Mouse (Mus musculus): ENCODE measurements at regions not wholly inside any gene's neighbourhood (a gene's known extent, or its start where the extent isn't known, plus 50 kb on each side); places are given as distances from the start of the nearest gene placed in this dataset.

GRCm38 (mm10) chr12:93981307-93981706 is 1710.7 kb upstream of the Flrt2 start:
- 37% methylated on average over 1 of the region's 1 CpGs for WGBS (ENCODE audit: insufficient replicate concordance)

DNA sequence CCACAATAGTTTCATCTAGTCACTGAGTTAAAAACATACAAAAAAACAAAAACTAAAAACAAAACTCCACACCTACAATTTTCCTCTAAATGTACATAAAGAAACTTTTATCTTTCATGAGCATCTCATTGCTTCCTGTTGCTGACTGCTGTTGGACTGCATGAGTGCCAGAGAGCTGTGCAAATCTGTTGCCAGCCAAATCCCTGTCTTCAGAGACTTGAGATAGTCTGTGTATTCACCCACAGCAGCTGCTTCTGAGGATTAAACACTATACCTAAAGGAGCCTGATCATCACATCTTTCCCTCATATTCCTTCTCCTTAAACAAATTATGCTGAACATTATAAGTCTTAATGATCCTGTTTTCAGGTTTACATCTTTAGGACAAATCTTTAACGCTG is 1700.5 kb upstream of the Flrt2 start:
- no peak overlapping the region for H3K9ac ChIP-seq (ENCODE audit: low read depth, low read length)
- ATAC-seq (ENCODE audit: low read depth), result no peak
- no peaks in the 10 kb centered on the region for H3K4me1 ChIP-seq (ENCODE audit: control insufficient read depth, low read depth, low read length)
- no peak overlapping the region for H3K27ac ChIP-seq (ENCODE audit: low read length)
- H3K27me3 ChIP-seq (ENCODE audit: control insufficient read depth, insufficient read depth, low read depth, low read length), result no peaks in the 10 kb centered on the region
- no peaks in the 10 kb centered on the region for H3K36me3 ChIP-seq (ENCODE audit: control insufficient read depth, insufficient read depth)
- WGBS (ENCODE audit: insufficient replicate concordance), result 59% methylated on average over 1 of the region's 1 CpGs
- no peak overlapping the region for H3K4me3 ChIP-seq (ENCODE audit: low read depth, low read length)
- H3K9me3 ChIP-seq (replicated peaks; ENCODE audit: control insufficient read depth, low read length), result no peaks in the 10 kb centered on the region
- no peak overlapping the region for H3K4me2 ChIP-seq (ENCODE audit: low read depth, low read length)

More at GRCm38 (mm10) chr12:93981307-93981706, 1710.7 kb upstream of the Flrt2 start:
- Histone ChIP-seq H3K27ac (ENCODE audit: low read length) (no peak overlapping the region), H3K9ac (ENCODE audit: low read depth, low read length) (no peak overlapping the region), H3K27me3 (ENCODE audit: control insufficient read depth, insufficient read depth, low read depth, low read length) (no peaks in the 10 kb centered on the region), H3K36me3 (ENCODE audit: control insufficient read depth, insufficient read depth) (no peaks in the 10 kb centered on the region), H3K4me1 (ENCODE audit: control insufficient read depth, low read depth, low read length) (no peaks in the 10 kb centered on the region), H3K9me3 (replicated peaks; ENCODE audit: control insufficient read depth, low read length) (no peaks in the 10 kb centered on the region), H3K4me2 (ENCODE audit: low read depth, low read length) (no peak overlapping the region), H3K4me3 (ENCODE audit: low read depth, low read length) (no peak overlapping the region)
- ATAC-seq (ENCODE audit: low read depth), result no peak

DNA sequence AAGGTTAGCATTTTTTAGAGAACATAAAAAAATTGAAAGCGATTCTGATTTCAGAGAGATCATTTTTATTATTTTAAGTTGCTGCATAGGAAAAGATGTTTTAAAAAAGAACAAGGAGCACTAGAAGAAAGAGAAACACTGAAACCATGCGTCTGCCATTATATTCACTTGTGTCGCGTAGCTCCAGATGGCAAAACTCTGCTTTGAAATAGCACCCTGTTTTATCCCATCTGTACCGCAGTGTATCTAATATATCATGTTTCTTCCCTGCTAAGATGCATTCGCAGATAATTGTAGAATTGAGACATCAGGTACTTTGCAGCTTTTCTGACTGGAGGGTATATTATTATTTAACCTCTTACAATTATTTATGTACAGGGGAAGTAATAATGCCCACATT is 1698.2 kb upstream of the Flrt2 start:
- no peaks in the 10 kb centered on the region for H3K9me3 ChIP-seq (replicated peaks; ENCODE audit: control insufficient read depth, low read length)
- no peak overlapping the region for H3K27ac ChIP-seq (ENCODE audit: low read length)
- 75% methylated on average over 6 of the region's 6 CpGs for WGBS (ENCODE audit: insufficient replicate concordance)
- no peaks in the 10 kb centered on the region for H3K27me3 ChIP-seq (ENCODE audit: control insufficient read depth, insufficient read depth, low read depth, low read length)
- no peak overlapping the region for H3K4me2 ChIP-seq (ENCODE audit: low read depth, low read length)
- no peaks in the 10 kb centered on the region for H3K36me3 ChIP-seq (ENCODE audit: control insufficient read depth, insufficient read depth)
- no peaks in the 10 kb centered on the region for H3K4me1 ChIP-seq (ENCODE audit: control insufficient read depth, low read depth, low read length)
- no peak overlapping the region for H3K4me3 ChIP-seq (ENCODE audit: low read depth, low read length)
- no peak for ATAC-seq (ENCODE audit: low read depth)
- H3K9ac ChIP-seq (ENCODE audit: low read depth, low read length), result no peak overlapping the region

- Histone ChIP-seq H3K27ac (ENCODE audit: low read length) (no peak overlapping the region), H3K4me3 (ENCODE audit: low read depth, low read length) (no peak overlapping the region), H3K4me1 (ENCODE audit: control insufficient read depth, low read depth, low read length) (no peaks in the 10 kb centered on the region), H3K36me3 (ENCODE audit: control insufficient read depth, insufficient read depth) (no peaks in the 10 kb centered on the region), H3K27me3 (ENCODE audit: control insufficient read depth, insufficient read depth, low read depth, low read length) (no peaks in the 10 kb centered on the region), H3K9ac (ENCODE audit: low read depth, low read length) (no peak overlapping the region), H3K9me3 (replicated peaks; ENCODE audit: control insufficient read depth, low read length) (no peaks in the 10 kb centered on the region), H3K4me2 (ENCODE audit: low read depth, low read length) (no peak overlapping the region)
- ATAC-seq (ENCODE audit: low read depth), result no peak
Observed at GRCm38 (mm10) chr12:94015946-94016345, 1676.1 kb upstream of the Flrt2 start.

- no peak for ATAC-seq (ENCODE audit: low read depth)
- 60% methylated on average over 4 of the region's 4 CpGs for WGBS (ENCODE audit: insufficient replicate concordance)
- no peaks in the 10 kb centered on the region for H3K27me3 ChIP-seq (ENCODE audit: control insufficient read depth, insufficient read depth, low read depth, low read length)
Observed at GRCm38 (mm10) chr12:94031364-94031763, 1660.7 kb upstream of the Flrt2 start.

DNA sequence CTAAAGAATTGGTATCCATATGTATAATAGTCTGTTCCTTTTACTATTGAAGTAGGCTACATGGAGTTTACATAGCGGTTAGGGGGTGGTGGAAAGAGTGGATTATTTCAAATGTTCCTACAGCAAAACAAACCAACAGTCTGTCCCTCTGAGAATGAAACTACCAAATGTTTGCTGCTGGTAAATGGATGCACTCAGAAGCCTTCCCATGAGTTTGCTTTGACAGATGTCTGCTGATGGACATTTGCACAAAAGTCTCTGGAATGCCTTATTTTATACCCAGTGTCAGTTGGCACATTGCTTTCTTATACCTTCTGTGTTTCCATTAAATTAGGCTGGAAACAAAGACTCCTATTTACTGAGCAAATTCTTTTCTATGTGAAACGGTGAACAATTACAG is 1644.1 kb upstream of the Flrt2 start:
- Histone ChIP-seq H3K36me3 (ENCODE audit: control insufficient read depth, insufficient read depth) (no peaks in the 10 kb centered on the region), H3K4me1 (ENCODE audit: control insufficient read depth, low read depth, low read length) (no peaks in the 10 kb centered on the region), H3K4me2 (ENCODE audit: low read depth, low read length) (no peak overlapping the region), H3K27ac (ENCODE audit: low read length) (no peak overlapping the region), H3K9me3 (replicated peaks; ENCODE audit: control insufficient read depth, low read length) (no peaks in the 10 kb centered on the region), H3K4me3 (ENCODE audit: low read depth, low read length) (no peak overlapping the region), H3K9ac (ENCODE audit: low read depth, low read length) (no peak overlapping the region), H3K27me3 (ENCODE audit: control insufficient read depth, insufficient read depth, low read depth, low read length) (no peaks in the 10 kb centered on the region)
- WGBS (ENCODE audit: insufficient replicate concordance), result 72% methylated on average over 2 of the region's 2 CpGs
- no peak for ATAC-seq (ENCODE audit: low read depth)

More at GRCm38 (mm10) chr12:94031364-94031763, 1660.7 kb upstream of the Flrt2 start:
- H3K9ac ChIP-seq (ENCODE audit: low read depth, low read length), result no peak overlapping the region
- H3K27ac ChIP-seq (ENCODE audit: low read length), result no peak overlapping the region
- H3K4me2 ChIP-seq (ENCODE audit: low read depth, low read length), result no peak overlapping the region
- no peaks in the 10 kb centered on the region for H3K4me1 ChIP-seq (ENCODE audit: control insufficient read depth, low read depth, low read length)
- H3K9me3 ChIP-seq (replicated peaks; ENCODE audit: control insufficient read depth, low read length), result no peaks in the 10 kb centered on the region
- no peak overlapping the region for H3K4me3 ChIP-seq (ENCODE audit: low read depth, low read length)
- H3K36me3 ChIP-seq (ENCODE audit: control insufficient read depth, insufficient read depth), result no peaks in the 10 kb centered on the region

GRCm38 (mm10) chr12:94057767-94058166 is 1634.3 kb upstream of the Flrt2 start:
- Histone ChIP-seq H3K9ac (ENCODE audit: low read depth, low read length) (no peak overlapping the region), H3K4me1 (ENCODE audit: control insufficient read depth, low read depth, low read length) (no peaks in the 10 kb centered on the region)
- WGBS (ENCODE audit: insufficient replicate concordance), result 63% methylated on average over 2 of the region's 2 CpGs

GRCm38 (mm10) chr12:94059641-94060040 is 1632.4 kb upstream of the Flrt2 start:
- Histone ChIP-seq H3K9me3 (replicated peaks; ENCODE audit: control insufficient read depth, low read length) (no peaks in the 10 kb centered on the region), H3K4me3 (ENCODE audit: low read depth, low read length) (no peak overlapping the region), H3K9ac (ENCODE audit: low read depth, low read length) (no peak overlapping the region), H3K4me1 (ENCODE audit: control insufficient read depth, low read depth, low read length) (no peaks in the 10 kb centered on the region), H3K36me3 (ENCODE audit: control insufficient read depth, insufficient read depth) (no peaks in the 10 kb centered on the region), H3K27me3 (ENCODE audit: control insufficient read depth, insufficient read depth, low read depth, low read length) (no peaks in the 10 kb centered on the region), H3K27ac (ENCODE audit: low read length) (no peak overlapping the region), H3K4me2 (ENCODE audit: low read depth, low read length) (no peak overlapping the region)
- ATAC-seq (ENCODE audit: low read depth), result no peak
- 75% methylated on average over 6 of the region's 6 CpGs for WGBS (ENCODE audit: insufficient replicate concordance)

More at GRCm38 (mm10) chr12:94057767-94058166, 1634.3 kb upstream of the Flrt2 start:
- no peaks in the 10 kb centered on the region for H3K27me3 ChIP-seq (ENCODE audit: control insufficient read depth, insufficient read depth, low read depth, low read length)
- no peak for ATAC-seq (ENCODE audit: low read depth)
- no peaks in the 10 kb centered on the region for H3K9me3 ChIP-seq (replicated peaks; ENCODE audit: control insufficient read depth, low read length)
- H3K36me3 ChIP-seq (ENCODE audit: control insufficient read depth, insufficient read depth), result no peaks in the 10 kb centered on the region
- no peak overlapping the region for H3K27ac ChIP-seq (ENCODE audit: low read length)
- no peak overlapping the region for H3K4me2 ChIP-seq (ENCODE audit: low read depth, low read length)
- H3K4me3 ChIP-seq (ENCODE audit: low read depth, low read length), result no peak overlapping the region

- H3K4me1 ChIP-seq (ENCODE audit: control insufficient read depth, low read depth, low read length), result no peaks in the 10 kb centered on the region
- H3K4me2 ChIP-seq (ENCODE audit: low read depth, low read length), result no peak overlapping the region
- no peak overlapping the region for H3K27ac ChIP-seq (ENCODE audit: low read length)
- ATAC-seq (ENCODE audit: low read depth), result no peak
- H3K4me3 ChIP-seq (ENCODE audit: low read depth, low read length), result no peak overlapping the region
- H3K27me3 ChIP-seq (ENCODE audit: control insufficient read depth, insufficient read depth, low read depth, low read length), result no peaks in the 10 kb centered on the region
- H3K9me3 ChIP-seq (replicated peaks; ENCODE audit: control insufficient read depth, low read length), result no peaks in the 10 kb centered on the region
- H3K9ac ChIP-seq (ENCODE audit: low read depth, low read length), result no peak overlapping the region
- H3K36me3 ChIP-seq (ENCODE audit: control insufficient read depth, insufficient read depth), result no peaks in the 10 kb centered on the region
- 60% methylated on average over 2 of the region's 2 CpGs for WGBS (ENCODE audit: insufficient replicate concordance)
Observed at GRCm38 (mm10) chr12:94060336-94060735, 1631.7 kb upstream of the Flrt2 start.

All from liver, embryonic 16.5 days (tissue).